22 mouse cellular contexts compared by ENCODE assay signal in genomic region chr6:134051950-134052349, GRCm38 (mm10). TPM values are rescaled to one million over a fixed set of nuclear protein-coding genes. Genes with fewer than 3 reads are reported as not detected.
A peak's percentile ranks its signal among the peaks of the same experiment; 100 is the strongest.
DNase-seq lines count a peak whose midpoint lies in the region; ATAC-seq and TF ChIP-seq lines count a peak whose summit lies in the region.
"Had no signal": no experiment of that assay in that cellular context is flagged by ENCODE, and none has a peak within 500 bp of the region (broad histone marks: within the 10 kb centered on the region; RNA-seq: fewer than 3 reads in every experiment).

No protein-coding gene starts in this region.

- TF ChIP-seq EP300 in heart, adult 2 months (IDR thresholded peaks at IDR 0.05; ENCODE audit: insufficient read depth, low read depth, low read length): no peak

- H3K4me2 ChIP-seq in heart, embryonic 13.5 days: no peak overlapping the region
- H3K4me2 ChIP-seq: heart, embryonic 12.5 days; intestine, embryonic 15.5 days; liver, embryonic 11.5 days had no signal

- H3K27me3 ChIP-seq in heart, embryonic 13.5 days (replicated peaks): no peaks in the 10 kb centered on the region
- no peaks in the 10 kb centered on the region for H3K27me3 ChIP-seq in heart, adult 2 months (ENCODE audit: control insufficient read depth, insufficient read depth, low read length)
- H3K27me3 ChIP-seq: heart, embryonic 12.5 days; intestine, embryonic 15.5 days; Patski had no signal

- H3K9ac ChIP-seq in heart, embryonic 13.5 days: no peak overlapping the region; the same call in 1 of the 2 replicates
- H3K9ac ChIP-seq in heart, adult 2 months (ENCODE audit: low read depth, low read length): no peak overlapping the region
- H3K9ac ChIP-seq: heart, embryonic 12.5 days; intestine, embryonic 15.5 days had no signal

- no peaks in the 10 kb centered on the region for H3K9me3 ChIP-seq in heart, embryonic 13.5 days
- H3K9me3 ChIP-seq: heart, embryonic 12.5 days; intestine, embryonic 15.5 days had no signal

- no peak for TF ChIP-seq POLR2A in heart, adult 2 months (IDR thresholded peaks at IDR 0.05; ENCODE audit: insufficient read depth, low read depth, low read length)

- ATAC-seq in heart, embryonic 13.5 days (ENCODE audit: extremely low read depth, insufficient number of reproducible peaks, low FRiP score, low TSS enrichment): no peak
- ATAC-seq in neutrophil, adult 5-6 weeks (ENCODE audit: extremely low read depth, insufficient number of reproducible peaks, low FRiP score, poor library complexity, severe bottlenecking): peak; percentile 47; the same call in 1 of the 2 replicates
- ATAC-seq: activated CD4-positive, CD25-positive, alpha-beta regulatory T cell, adult 4 months; intestine, embryonic 15.5 days; Patski had no signal

- TF ChIP-seq CTCF in heart, adult 2 months (IDR thresholded peaks at IDR 0.05): no peak
- TF ChIP-seq CTCF in gastrocnemius, adult 2 months (IDR thresholded peaks at IDR 0.05): no peak

- peaks cover 8% of the 10 kb centered on the region for H3K79me2 ChIP-seq in heart, adult 2 months (replicated peaks; ENCODE audit: control insufficient read depth, insufficient read depth, low read length)

- 60% methylated on average over 7 of the region's 7 CpGs for WGBS in heart, embryonic 13.5 days
- WGBS in heart, adult 2 months: 75% methylated on average over 7 of the region's 7 CpGs

- DNase-seq in heart, adult 2 months: no peak
- peak; percentile 52 for DNase-seq in layer of hippocampus, adult 9-11 months
- DNase-seq in layer of hippocampus, adult 9-10 months (ENCODE audit: low spot score): no peak
- DNase-seq in fibroblast of lung, adult 2 months (ENCODE audit: low read depth): peak; percentile 77
- DNase-seq in gastrocnemius, adult 2 months: no peak
- DNase-seq in T-cell, adult 2 months (ENCODE audit: low spot score): no peak
- DNase-seq: adrenal gland, postnatal 10 days; cerebellum, adult 11 months; gastrocnemius, postnatal 36 days; heart, postnatal 4 days; kidney, postnatal 4 days; lung, adult 18-20 months; lung, postnatal 14 days; right cerebral cortex, adult 18-20 months; thymus, postnatal 36 days had no signal

- intact Hi-C loops in heart, adult 2 months (cut with DNase I): no loop called here
- intact Hi-C loops in gastrocnemius, adult 2 months (cut with DNase I): no loop called here

- 0 out of 2 replicates have a peak, but pooled peaks cover 14% of the 10 kb centered on the region for H3K36me3 ChIP-seq in heart, embryonic 13.5 days
- H3K36me3 ChIP-seq in heart, adult 2 months (ENCODE audit: control insufficient read depth, insufficient read depth, low read length): no peaks in the 10 kb centered on the region
- H3K36me3 ChIP-seq: heart, embryonic 12.5 days; intestine, embryonic 15.5 days had no signal

- peaks cover 82% of the 10 kb centered on the region for H3K4me1 ChIP-seq in heart, embryonic 13.5 days
- peaks cover 13% of the 10 kb centered on the region for H3K4me1 ChIP-seq in heart, adult 2 months (ENCODE audit: control insufficient read depth, insufficient read depth, low read length)

- no peak overlapping the region for H3K4me3 ChIP-seq in heart, embryonic 13.5 days
- H3K4me3 ChIP-seq in heart, adult 2 months: no peak overlapping the region
- no peak overlapping the region for H3K4me3 ChIP-seq in gastrocnemius, adult 2 months
- H3K4me3 ChIP-seq: heart, embryonic 12.5 days; intestine, embryonic 15.5 days had no signal

- peak overlapping the region; percentile 49; the same call in 1 of the 2 replicates for H3K27ac ChIP-seq in heart, embryonic 13.5 days (replicated peaks)
- H3K27ac ChIP-seq in heart, adult 2 months: no peak overlapping the region
- H3K27ac ChIP-seq in gastrocnemius, adult 2 months: no peak overlapping the region
- H3K27ac ChIP-seq: intestine, embryonic 15.5 days had no signal

RNA-seq across cellular contexts. Expression of gene Etv6, which starts 16.4 kb away (rescaled TPM):
- polyA plus RNA-seq in heart, embryonic 13.5 days (2015; fragmentation: Nextera tagmentation; extraction: Ambion mirVana): 12.5 and 12.8 TPM in 2 replicates
- total RNA-seq in heart, adult 2 months (2021): 10 to 100 TPM; 11.4 to 14.0 TPM
- polyA plus RNA-seq in heart, adult 2 months (2012; rRNA removed): 9.8 and 12.7 TPM in 2 replicates
- total RNA-seq in neutrophil, adult 5-6 weeks (2017): 19.6 and 22.7 TPM in 2 replicates
- total RNA-seq in gastrocnemius, adult 2 months (2021): 10 to 100 TPM in 1 of 2 experiments, 1 to 10 TPM in 1; 6.7 to 10.8 TPM

Comparison
In these comparisons a context has a peak if more than half of its experiments do, and no peak if none do; other contexts are left out.
1. DNase-seq: peak in layer of hippocampus, adult 9-11 months (single experiment) and fibroblast of lung, adult 2 months (single experiment); none in heart, adult 2 months (0 of 2), layer of hippocampus, adult 9-10 months (single experiment), gastrocnemius, adult 2 months (single experiment) and T-cell, adult 2 months (single experiment).